Mouse (Mus musculus) liver, embryonic 15.5 days (tissue): ENCODE measurements around the gene Ube2c. TPM values are rescaled to one million over a fixed set of nuclear protein-coding genes. Genes with fewer than 3 reads are reported as not detected.
A peak's percentile ranks its signal among the peaks of the same experiment; 100 is the strongest.
"Not testable (repeated sequence)": the region's sequence is repeated elsewhere in the genome, so short reads cannot be mapped to it uniquely, and the experiment has no call there.

ENCODE experiments used
- ATAC-seq: fragments of 200-750 bp; cut with Nextera tagmentation; 2 replicates; pipeline ENCODE4 v1.8.0; 2017; ENCODE audit warnings: moderate number of reproducible peaks, mild to moderate bottlenecking, moderate library complexity; ENCODE audit not compliant: insufficient read depth
- H3K27ac ChIP-seq: fragments of 300-500 bp; sonication (generic); replicated peaks from 2 replicates; pipeline ENCODE4 v1.5.1; 2015; ENCODE audit warnings: mild to moderate bottlenecking, inconsistent platforms
- H3K27me3 ChIP-seq: fragments of 300-500 bp; sonication (generic); 2 replicates; pipeline ENCODE4 v1.6.1; 2015; ENCODE audit warnings: mild to moderate bottlenecking, inconsistent platforms
- H3K36me3 ChIP-seq: fragments of 300-500 bp; sonication (generic); replicated peaks from 2 replicates; pipeline ENCODE4 v1.6.1; 2015; ENCODE audit warnings: moderate library complexity, mild to moderate bottlenecking, inconsistent platforms
- H3K4me1 ChIP-seq: fragments of 300-500 bp; sonication (generic); replicated peaks from 2 replicates; pipeline ENCODE4 v1.6.1; 2015; ENCODE audit warnings: inconsistent platforms
- H3K4me2 ChIP-seq: fragments of 300-500 bp; sonication (generic); 2 replicates; pipeline ENCODE4 v1.6.1; 2015; ENCODE audit warnings: moderate library complexity, mild to moderate bottlenecking, inconsistent platforms
- H3K4me3 ChIP-seq: fragments of 300-500 bp; sonication (generic); replicated peaks from 2 replicates; pipeline ENCODE4 v1.5.1; 2015; ENCODE audit warnings: mild to moderate bottlenecking, inconsistent platforms
- H3K9ac ChIP-seq: fragments of 300-500 bp; sonication (generic); 2 replicates; pipeline ENCODE4 v1.6.1; 2015; ENCODE audit warnings: moderate library complexity, mild to moderate bottlenecking, inconsistent platforms
- H3K9me3 ChIP-seq: fragments of 300-500 bp; sonication (generic); replicated peaks from 2 replicates; pipeline ENCODE4 v1.6.1; 2016; ENCODE audit warnings: inconsistent platforms
- WGBS: fragments of 180-500 bp; shearing (Covaris S2); methylation state at CpG from one replicate; pipeline ENCODE4 v1.1.7; 2015; ENCODE audit warnings: mixed read lengths; ENCODE audit not compliant: insufficient replicate concordance; 5-methylcytosine and 5-hydroxymethylcytosine counted together
- polyA plus RNA-seq: library from polyadenylated mRNA; unstranded; fragments of >200 nt; fragmentation: Nextera tagmentation; extraction: Ambion mirVana; gene quantifications from 2 replicates; pipeline ENCODE4 v1.2.1, GENCODE M21; 2015

Ube2c gene
- polyA plus RNA-seq, 1 experiment from 2014 or later: 720 TPM

GRCm38 (mm10) chr2:164787779-164788178 is 18.1 kb downstream of the Ube2c start:
- Histone ChIP-seq H3K9me3 (no peaks in the 10 kb centered on the region), H3K4me2 (no peak overlapping the region), H3K27ac (no peak overlapping the region), H3K36me3 (peaks cover 34% of the 10 kb centered on the region), H3K27me3 (peaks cover 36% of the 10 kb centered on the region), H3K4me3 (no peak overlapping the region), H3K4me1 (peaks cover 59% of the 10 kb centered on the region), H3K9ac (no peak overlapping the region)
- WGBS: 79% methylated on average over 10 of the region's 10 CpGs
- ATAC-seq: no peak

GRCm38 (mm10) chr2:164788411-164788810 is 18.7 kb downstream of the Ube2c start:
- peak overlapping the region; percentile 23; the same call in 1 of the 2 replicates for H3K9ac ChIP-seq
- H3K27me3 ChIP-seq: peaks cover 36% of the 10 kb centered on the region
- no peak overlapping the region for H3K4me3 ChIP-seq
- H3K4me2 ChIP-seq: peak overlapping the region; percentile 40
- no peaks in the 10 kb centered on the region for H3K9me3 ChIP-seq
- H3K27ac ChIP-seq: 0 out of 2 replicates have a peak overlapping the region, but pooled peaks have one; percentile 26
- peaks cover 40% of the 10 kb centered on the region for H3K36me3 ChIP-seq
- WGBS: 59% methylated on average over 4 of the region's 4 CpGs
- ATAC-seq: peak; percentile 16; the same call in 1 of the 2 replicates
- H3K4me1 ChIP-seq: peaks cover 64% of the 10 kb centered on the region

GRCm38 (mm10) chr2:164790451-164790850 is 20.8 kb downstream of the Ube2c start:
- Histone ChIP-seq H3K27me3 (peaks cover 18% of the 10 kb centered on the region), H3K4me2 (no peak overlapping the region), H3K36me3 (peaks cover 59% of the 10 kb centered on the region), H3K9me3 (no peaks in the 10 kb centered on the region), H3K27ac (0 out of 2 replicates have a peak overlapping the region, but pooled peaks have one; percentile 12), H3K4me1 (peaks cover 55% of the 10 kb centered on the region), H3K9ac (no peak overlapping the region), H3K4me3 (no peak overlapping the region)
- 81% methylated on average over 4 of the region's 4 CpGs for WGBS
- ATAC-seq: no peak

- Histone ChIP-seq H3K27ac (no peak overlapping the region), H3K4me3 (no peak overlapping the region), H3K27me3 (peaks cover 4% of the 10 kb centered on the region), H3K36me3 (peaks cover 73% of the 10 kb centered on the region), H3K9me3 (no peaks in the 10 kb centered on the region), H3K9ac (no peak overlapping the region), H3K4me2 (no peak overlapping the region), H3K4me1 (peaks cover 41% of the 10 kb centered on the region)
- ATAC-seq: no peak
- 89% methylated on average over 18 of the region's 18 CpGs for whole genome bisulfite sequencing
Observed at GRCm38 (mm10) chr2:164791841-164792261, 22.2 kb downstream of the Ube2c start.

- peaks cover 35% of the 10 kb centered on the region for H3K4me1 ChIP-seq
- no peak for ATAC-seq
- no peak overlapping the region for H3K9ac ChIP-seq
- H3K36me3 ChIP-seq: peaks cover 79% of the 10 kb centered on the region
- no peak overlapping the region for H3K4me2 ChIP-seq
- 0 out of 2 replicates have a peak overlapping the region, but pooled peaks have one; percentile 33 for H3K27ac ChIP-seq
- no peak overlapping the region for H3K4me3 ChIP-seq
- H3K9me3 ChIP-seq: no peaks in the 10 kb centered on the region
- H3K27me3 ChIP-seq: no peaks in the 10 kb centered on the region
- 83% methylated on average over 12 of the region's 12 CpGs for WGBS
Observed at GRCm38 (mm10) chr2:164792400-164793190, 22.9 kb downstream of the Ube2c start.

GRCm38 (mm10) chr2:164793236-164793635 is 23.5 kb downstream of the Ube2c start:
- H3K36me3 ChIP-seq: peaks cover 82% of the 10 kb centered on the region
- no peak overlapping the region for H3K9ac ChIP-seq
- peak; percentile 17; the same call in 1 of the 2 replicates for ATAC-seq
- no peaks in the 10 kb centered on the region for H3K27me3 ChIP-seq
- 85% methylated on average over 3 of the region's 3 CpGs for WGBS
- H3K27ac ChIP-seq: peak overlapping the region; percentile 42; the same call in 1 of the 2 replicates
- H3K4me3 ChIP-seq: no peak overlapping the region
- no peak overlapping the region for H3K4me2 ChIP-seq
- H3K9me3 ChIP-seq: no peaks in the 10 kb centered on the region
- H3K4me1 ChIP-seq: peaks cover 30% of the 10 kb centered on the region

- Histone ChIP-seq H3K4me3 (no peak overlapping the region), H3K27ac (peak overlapping the region; percentile 46; the same call in 1 of the 2 replicates), H3K9ac (no peak overlapping the region), H3K9me3 (no peaks in the 10 kb centered on the region), H3K36me3 (peaks cover 84% of the 10 kb centered on the region), H3K4me1 (peaks cover 24% of the 10 kb centered on the region), H3K4me2 (no peak overlapping the region), H3K27me3 (no peaks in the 10 kb centered on the region)
- WGBS: 76% methylated on average over 2 of the region's 2 CpGs
- no peak for ATAC-seq
Observed at GRCm38 (mm10) chr2:164793772-164794171, 24.1 kb downstream of the Ube2c start.

- 28% methylated on average over 5 of the region's 5 CpGs for WGBS
Observed at GRCm38 (mm10) chr2:164794293-164794692, 24.6 kb downstream of the Ube2c start.

GRCm38 (mm10) chr2:164795868-164796267 is 26.2 kb downstream of the Ube2c start:
- H3K4me1 ChIP-seq: peaks cover 14% of the 10 kb centered on the region
- no peak overlapping the region for H3K9ac ChIP-seq
- ATAC-seq: no peak
- H3K36me3 ChIP-seq: peaks cover 93% of the 10 kb centered on the region
- no peak overlapping the region for H3K4me3 ChIP-seq
- no peak overlapping the region for H3K4me2 ChIP-seq
- no peaks in the 10 kb centered on the region for H3K9me3 ChIP-seq
- H3K27ac ChIP-seq: no peak overlapping the region
- H3K27me3 ChIP-seq: no peaks in the 10 kb centered on the region
- 73% methylated on average over 4 of the region's 4 CpGs for WGBS

More at GRCm38 (mm10) chr2:164794293-164794692, 24.6 kb downstream of the Ube2c start:
- ATAC-seq: peak; percentile 49
- Histone ChIP-seq H3K4me1 (peaks cover 21% of the 10 kb centered on the region), H3K9me3 (no peaks in the 10 kb centered on the region), H3K4me3 (no peak overlapping the region), H3K27ac (no peak overlapping the region), H3K27me3 (no peaks in the 10 kb centered on the region), H3K36me3 (peaks cover 85% of the 10 kb centered on the region), H3K9ac (no peak overlapping the region), H3K4me2 (no peak overlapping the region)

GRCm38 (mm10) chr2:164798554-164798953 is 28.9 kb downstream of the Ube2c start:
- H3K4me3 ChIP-seq, H3K4me2 ChIP-seq, H3K9me3 ChIP-seq, H3K27me3 ChIP-seq, H3K27ac ChIP-seq, ATAC-seq, H3K9ac ChIP-seq: not testable (repeated sequence)
- peaks cover 14% of the 10 kb centered on the region for H3K4me1 ChIP-seq
- H3K36me3 ChIP-seq: peaks cover 88% of the 10 kb centered on the region
- 59% methylated on average over 6 of the region's 6 CpGs for WGBS

- Histone ChIP-seq H3K36me3 (peaks cover 70% of the 10 kb centered on the region), H3K4me3 (no peak overlapping the region), H3K4me1 (peaks cover 19% of the 10 kb centered on the region), H3K9me3 (no peaks in the 10 kb centered on the region), H3K9ac (no peak overlapping the region), H3K27ac (no peak overlapping the region), H3K4me2 (no peak overlapping the region), H3K27me3 (no peaks in the 10 kb centered on the region)
- 80% methylated on average over 13 of the region's 13 CpGs for WGBS
- ATAC-seq: no peak
Observed at GRCm38 (mm10) chr2:164800252-164801004, 30.7 kb downstream of the Ube2c start.
